Mouse (Mus musculus): ENCODE measurements around the gene Olfr71. TPM values are rescaled to one million over a fixed set of nuclear protein-coding genes. Genes with fewer than 3 reads are reported as not detected.

Olfr71 gene
- polyA plus RNA-seq, 1 experiment from 2014 or later, result not detected

DNA sequence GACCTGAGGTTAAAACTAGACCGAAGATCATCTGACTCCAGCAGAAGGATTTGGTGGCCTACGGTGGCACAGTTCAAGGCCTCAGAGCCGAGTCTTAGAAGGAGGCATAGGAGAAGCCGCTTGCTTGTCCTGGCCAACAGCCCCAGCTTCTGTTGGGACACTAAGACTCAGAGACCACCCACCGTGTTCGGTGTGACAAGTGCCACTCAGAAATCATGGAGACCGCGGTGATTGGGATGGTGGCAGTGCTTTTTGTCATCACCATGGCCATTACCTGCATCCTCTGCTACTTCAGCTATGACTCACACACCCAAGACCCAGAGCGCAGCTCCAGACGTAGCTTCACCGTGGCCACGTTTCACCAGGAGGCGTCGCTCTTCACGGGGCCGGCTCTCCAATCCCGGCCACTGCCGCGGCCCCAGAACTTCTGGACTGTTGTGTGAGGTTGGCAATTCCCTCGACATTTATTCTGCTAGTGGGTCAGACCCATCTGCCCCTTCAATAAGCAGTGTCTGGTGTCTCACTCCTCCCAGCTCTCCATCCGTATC, 20.8 kb upstream of the Olfr71 start:
- Histone ChIP-seq H3K4me1 (replicated peaks; ENCODE audit: control insufficient read depth, insufficient read depth, low read length) (no peaks in the 10 kb centered on the region), H3K27ac (ENCODE audit: low read length) (no peak overlapping the region), H3K9me3 (ENCODE audit: control insufficient read depth, low read length) (no peaks in the 10 kb centered on the region), H3K36me3 (ENCODE audit: control insufficient read depth, insufficient read depth) (no peaks in the 10 kb centered on the region), H3K4me3 (replicated peaks; ENCODE audit: low read length) (no peak overlapping the region), H3K4me2 (ENCODE audit: low read length) (no peak overlapping the region), H3K27me3 (replicated peaks; ENCODE audit: control insufficient read depth, insufficient read depth, low read length) (no peaks in the 10 kb centered on the region), H3K9ac (replicated peaks; ENCODE audit: low read depth, low read length) (no peak overlapping the region)
- no peak for ATAC-seq
- 78% methylated on average over 21 of the region's 21 CpGs for WGBS

DNA sequence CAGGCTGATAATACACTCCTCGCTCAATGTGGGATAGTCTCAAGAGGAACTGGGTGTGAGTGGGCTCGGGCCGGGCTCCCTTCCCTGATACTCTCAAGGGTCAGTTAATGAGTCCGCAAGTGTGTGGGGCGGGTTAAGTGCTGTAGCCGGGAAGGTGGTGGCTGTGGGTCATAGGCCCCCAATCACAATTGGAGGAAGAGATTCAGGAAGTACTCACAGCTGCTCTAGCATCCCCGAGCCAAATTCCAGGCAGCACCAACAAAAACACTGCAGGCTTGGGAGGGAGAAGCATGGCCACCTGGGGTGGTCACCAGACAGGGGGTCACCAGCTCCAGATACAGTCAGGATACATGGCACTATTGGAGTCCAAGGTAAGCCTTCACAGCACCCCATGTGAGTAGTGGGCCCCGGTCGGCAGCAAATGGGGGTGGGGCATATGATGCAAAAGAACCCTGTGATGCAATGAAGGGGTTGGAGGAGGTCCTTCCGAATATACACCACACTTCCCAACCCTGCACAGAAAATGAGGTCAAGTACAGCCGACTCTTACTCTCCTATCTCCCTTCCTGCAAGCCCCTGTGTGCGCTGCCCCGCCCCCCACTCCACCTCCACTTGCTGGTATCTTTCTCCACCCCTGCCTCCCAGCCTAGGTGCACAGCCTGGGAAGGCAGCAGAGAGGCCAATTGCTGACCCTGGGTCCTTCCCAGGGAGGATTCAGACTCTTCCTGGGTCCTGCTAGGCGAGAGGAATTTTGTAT, 19.9 kb upstream of the Olfr71 start, which contains the start of gene Spaar:
Gene Spaar, plus strand, starts transcription at position 241 of the 757 bp plus-strand sequence.
- H3K27ac ChIP-seq (ENCODE audit: low read length), result no peak within 1 kb of the TSS
- ATAC-seq, result no peak
- WGBS, result 79% methylated on average over 14 of the region's 14 CpGs

DNA sequence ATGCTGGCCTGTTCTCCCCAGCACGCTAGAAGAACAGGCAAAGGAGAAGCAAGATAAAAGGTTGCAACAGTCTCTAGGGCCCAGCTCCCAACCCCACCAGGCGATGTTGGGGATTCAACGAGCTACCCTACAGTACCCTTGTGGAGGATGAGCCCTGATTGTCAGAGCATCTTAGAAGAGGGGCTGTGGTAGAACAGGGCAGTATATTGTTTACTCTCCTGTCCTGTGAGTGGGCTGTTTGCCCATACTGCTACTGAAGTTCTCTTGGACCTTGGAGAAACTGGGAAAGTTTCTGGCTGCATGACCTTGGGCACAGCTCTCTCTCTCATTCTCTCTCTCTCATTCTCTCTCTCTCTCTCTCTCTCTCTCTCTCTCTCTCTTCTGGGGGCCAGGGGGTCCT, 19.1 kb upstream of the Olfr71 start:
- Histone ChIP-seq H3K4me1 (replicated peaks; ENCODE audit: control insufficient read depth, insufficient read depth, low read length) (no peaks in the 10 kb centered on the region), H3K9me3 (ENCODE audit: control insufficient read depth, low read length) (no peaks in the 10 kb centered on the region), H3K4me3 (replicated peaks; ENCODE audit: low read length) (no peak overlapping the region), H3K36me3 (ENCODE audit: control insufficient read depth, insufficient read depth) (no peaks in the 10 kb centered on the region), H3K9ac (replicated peaks; ENCODE audit: low read depth, low read length) (no peak overlapping the region), H3K27ac (ENCODE audit: low read length) (no peak overlapping the region), H3K4me2 (ENCODE audit: low read length) (no peak overlapping the region), H3K27me3 (replicated peaks; ENCODE audit: control insufficient read depth, insufficient read depth, low read length) (no peaks in the 10 kb centered on the region)
- 87% methylated on average over 3 of the region's 3 CpGs for WGBS
- no peak for ATAC-seq

More for the DNA sequence above, 19.9 kb upstream of the Olfr71 start, which contains the start of gene Spaar:
- H3K36me3 ChIP-seq (ENCODE audit: control insufficient read depth, insufficient read depth), result no peaks in the 10 kb centered on the region
- no peak within 1 kb of the TSS for H3K4me3 ChIP-seq (replicated peaks; ENCODE audit: low read length)
- H3K4me2 ChIP-seq (ENCODE audit: low read length), result no peak within 1 kb of the TSS
- no peaks in the 10 kb centered on the region for H3K9me3 ChIP-seq (ENCODE audit: control insufficient read depth, low read length)
- H3K27me3 ChIP-seq (replicated peaks; ENCODE audit: control insufficient read depth, insufficient read depth, low read length), result no peaks in the 10 kb centered on the region
- no peak within 1 kb of the TSS for H3K9ac ChIP-seq (replicated peaks; ENCODE audit: low read depth, low read length)
- H3K4me1 ChIP-seq (replicated peaks; ENCODE audit: control insufficient read depth, insufficient read depth, low read length), result no peaks in the 10 kb centered on the region

DNA sequence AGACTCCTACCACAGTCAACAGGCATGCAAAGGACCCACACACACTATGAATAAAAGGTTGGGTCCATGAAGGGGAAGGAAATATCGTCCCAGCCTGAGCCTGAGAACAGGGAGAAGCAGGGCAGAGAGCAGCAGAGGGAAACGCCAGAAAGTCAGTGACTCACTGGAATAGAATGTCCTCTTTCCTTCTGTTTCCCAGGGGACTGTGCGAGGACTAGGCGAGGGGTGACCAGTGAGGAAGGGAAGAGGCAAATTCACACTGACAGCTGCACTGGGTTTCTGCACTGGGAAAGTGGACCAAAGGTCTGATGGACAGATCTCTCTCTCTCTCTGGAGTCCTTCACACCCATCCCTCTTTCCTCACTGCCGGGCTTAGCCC, 18.5 kb upstream of the Olfr71 start:
- ATAC-seq, result no peak

DNA sequence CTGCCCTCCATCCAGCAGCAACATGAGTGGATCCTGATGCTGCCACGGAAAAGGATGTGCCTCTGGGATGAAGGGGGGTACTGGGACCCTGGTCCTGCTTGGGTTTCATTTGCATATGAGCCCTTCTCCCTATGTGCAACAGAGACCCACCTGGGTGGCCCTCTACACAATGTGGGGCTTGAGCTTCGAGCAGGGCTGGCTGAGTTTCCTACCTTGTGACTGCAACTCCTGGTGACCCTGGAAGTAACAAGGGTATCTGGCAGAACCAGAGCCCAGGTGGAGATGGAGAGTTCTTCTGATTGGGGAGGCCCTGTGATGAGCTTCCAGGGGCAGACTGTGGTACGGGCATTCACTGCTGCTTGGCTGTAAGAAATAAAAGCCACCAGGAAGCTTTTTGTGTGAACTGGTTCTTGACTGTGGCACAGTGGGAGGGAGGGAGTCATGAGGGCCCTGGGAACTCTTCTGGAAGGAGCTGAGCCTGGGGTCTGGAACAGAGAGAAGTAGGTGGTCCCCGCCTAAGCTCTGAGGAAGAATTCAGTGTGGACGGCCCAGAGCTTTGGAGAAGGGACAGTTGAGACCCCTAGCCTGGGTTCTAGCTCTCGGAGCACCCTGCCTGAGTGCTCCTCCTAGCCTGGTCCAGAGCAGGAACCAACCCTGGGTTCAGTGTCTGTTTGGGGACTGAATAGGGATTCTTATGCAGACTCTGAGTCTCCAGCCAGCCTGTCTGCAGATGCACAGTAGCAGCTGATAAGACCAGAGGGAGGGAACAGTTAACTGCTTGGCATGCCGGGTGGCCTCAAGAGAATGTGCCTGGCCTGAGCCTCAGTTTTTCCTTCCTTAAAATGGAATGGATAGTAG, 17.9 kb upstream of the Olfr71 start:
- no peak for ATAC-seq
- H3K27me3 ChIP-seq (replicated peaks; ENCODE audit: control insufficient read depth, insufficient read depth, low read length), result no peaks in the 10 kb centered on the region
- WGBS, result 67% methylated on average over 7 of the region's 7 CpGs

More for the DNA sequence above, 18.5 kb upstream of the Olfr71 start:
- Histone ChIP-seq H3K4me2 (ENCODE audit: low read length) (no peak overlapping the region), H3K27me3 (replicated peaks; ENCODE audit: control insufficient read depth, insufficient read depth, low read length) (no peaks in the 10 kb centered on the region), H3K4me1 (replicated peaks; ENCODE audit: control insufficient read depth, insufficient read depth, low read length) (no peaks in the 10 kb centered on the region), H3K36me3 (ENCODE audit: control insufficient read depth, insufficient read depth) (no peaks in the 10 kb centered on the region), H3K9ac (replicated peaks; ENCODE audit: low read depth, low read length) (no peak overlapping the region), H3K9me3 (ENCODE audit: control insufficient read depth, low read length) (no peaks in the 10 kb centered on the region), H3K4me3 (replicated peaks; ENCODE audit: low read length) (no peak overlapping the region), H3K27ac (ENCODE audit: low read length) (no peak overlapping the region)
- 70% methylated on average over 5 of the region's 5 CpGs for WGBS

DNA sequence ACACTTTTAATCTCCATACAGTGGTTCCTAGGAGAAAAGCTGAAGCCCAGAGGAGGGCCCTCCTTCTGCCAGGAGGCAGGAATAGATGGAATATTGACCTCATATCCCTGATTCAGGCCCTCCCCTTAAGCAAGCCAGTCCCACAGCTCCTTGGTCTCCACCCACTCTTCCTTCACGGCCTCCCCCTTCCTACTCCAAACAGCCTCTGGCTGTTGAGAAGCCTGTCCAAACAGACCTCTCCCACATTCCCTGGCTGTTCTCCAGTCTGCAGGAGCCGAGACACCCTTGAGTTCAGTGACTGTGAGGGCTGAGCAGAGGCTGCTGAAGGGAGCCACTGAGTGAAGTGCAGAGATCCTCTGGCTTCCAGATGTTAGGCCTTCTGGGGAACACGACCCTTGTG, 16.9 kb upstream of the Olfr71 start, which contains the start of gene Hrct1:
Gene Hrct1, plus strand, starts transcription at position 194 of the 400 bp plus-strand sequence.
- 54% methylated on average over 3 of the region's 3 CpGs for WGBS
- ATAC-seq, result no peak
- H3K4me2 ChIP-seq (ENCODE audit: low read length), result no peak within 1 kb of the TSS

More for the DNA sequence above, 17.9 kb upstream of the Olfr71 start:
- no peaks in the 10 kb centered on the region for H3K9me3 ChIP-seq (ENCODE audit: control insufficient read depth, low read length)
- no peak overlapping the region for H3K4me3 ChIP-seq (replicated peaks; ENCODE audit: low read length)
- no peak overlapping the region for H3K9ac ChIP-seq (replicated peaks; ENCODE audit: low read depth, low read length)
- H3K36me3 ChIP-seq (ENCODE audit: control insufficient read depth, insufficient read depth), result no peaks in the 10 kb centered on the region
- H3K4me1 ChIP-seq (replicated peaks; ENCODE audit: control insufficient read depth, insufficient read depth, low read length), result no peaks in the 10 kb centered on the region
- 0 out of 2 replicates have a peak overlapping the region, but pooled peaks have one; percentile 10 for H3K27ac ChIP-seq (ENCODE audit: low read length)
- H3K4me2 ChIP-seq (ENCODE audit: low read length), result no peak overlapping the region

DNA sequence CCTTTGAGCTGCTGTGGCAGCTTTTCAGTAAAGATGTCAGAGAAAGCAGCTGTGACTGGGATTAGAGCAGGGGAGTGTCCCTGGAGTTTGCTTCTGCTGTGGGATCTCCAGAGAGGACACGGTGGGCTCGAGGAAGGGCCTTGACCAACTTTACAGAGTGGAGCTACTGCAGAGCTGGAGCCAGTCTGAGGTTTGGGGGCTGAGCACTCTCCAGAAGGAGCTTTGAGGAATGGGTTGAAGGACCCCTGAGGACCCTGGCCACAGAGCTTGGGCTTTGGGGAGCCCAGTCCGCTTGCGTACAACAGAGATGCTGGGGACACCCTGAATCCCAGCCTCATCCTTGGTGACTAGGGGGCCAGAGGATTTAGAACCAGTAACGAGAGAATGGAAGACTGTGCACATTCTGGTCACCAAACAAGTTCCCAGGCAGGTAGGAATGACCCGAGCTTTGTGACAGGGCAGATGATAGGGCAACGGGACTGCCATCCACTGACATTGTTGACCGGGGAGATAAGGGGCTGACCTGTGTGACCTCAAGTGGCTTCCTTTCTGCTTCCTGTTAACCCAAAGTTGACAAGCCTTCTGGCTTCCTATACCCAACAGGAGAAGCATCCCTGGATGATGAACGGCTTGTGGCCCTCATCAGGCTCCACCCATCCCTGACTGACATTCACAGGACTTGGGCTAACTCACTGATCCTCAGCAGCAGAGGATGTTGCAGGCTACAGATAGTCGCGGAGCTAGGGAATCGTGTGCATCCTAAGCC, 16.4 kb upstream of the Olfr71 start:
- H3K4me2 ChIP-seq (ENCODE audit: low read length), result no peak overlapping the region
- 83% methylated on average over 12 of the region's 12 CpGs for WGBS
- no peaks in the 10 kb centered on the region for H3K9me3 ChIP-seq (ENCODE audit: control insufficient read depth, low read length)
- no peak for ATAC-seq
- H3K4me3 ChIP-seq (replicated peaks; ENCODE audit: low read length), result no peak overlapping the region
- H3K27me3 ChIP-seq (replicated peaks; ENCODE audit: control insufficient read depth, insufficient read depth, low read length), result no peaks in the 10 kb centered on the region
- no peaks in the 10 kb centered on the region for H3K36me3 ChIP-seq (ENCODE audit: control insufficient read depth, insufficient read depth)
- no peak overlapping the region for H3K27ac ChIP-seq (ENCODE audit: low read length)
- H3K4me1 ChIP-seq (replicated peaks; ENCODE audit: control insufficient read depth, insufficient read depth, low read length), result peaks cover 2% of the 10 kb centered on the region; the same call in 1 of the 2 replicates
- H3K9ac ChIP-seq (replicated peaks; ENCODE audit: low read depth, low read length), result no peak overlapping the region

More for the DNA sequence above, 16.9 kb upstream of the Olfr71 start, which contains the start of gene Hrct1:
- 0 out of 2 replicates have a peak within 1 kb of the TSS, but pooled peaks have one; percentile 10 for H3K27ac ChIP-seq (ENCODE audit: low read length)
- no peak within 1 kb of the TSS for H3K4me3 ChIP-seq (replicated peaks; ENCODE audit: low read length)
- no peaks in the 10 kb centered on the region for H3K36me3 ChIP-seq (ENCODE audit: control insufficient read depth, insufficient read depth)
- H3K9ac ChIP-seq (replicated peaks; ENCODE audit: low read depth, low read length), result no peak within 1 kb of the TSS
- H3K27me3 ChIP-seq (replicated peaks; ENCODE audit: control insufficient read depth, insufficient read depth, low read length), result no peaks in the 10 kb centered on the region
- H3K9me3 ChIP-seq (ENCODE audit: control insufficient read depth, low read length), result no peaks in the 10 kb centered on the region
- peaks cover 2% of the 10 kb centered on the region; the same call in 1 of the 2 replicates for H3K4me1 ChIP-seq (replicated peaks; ENCODE audit: control insufficient read depth, insufficient read depth, low read length)

DNA sequence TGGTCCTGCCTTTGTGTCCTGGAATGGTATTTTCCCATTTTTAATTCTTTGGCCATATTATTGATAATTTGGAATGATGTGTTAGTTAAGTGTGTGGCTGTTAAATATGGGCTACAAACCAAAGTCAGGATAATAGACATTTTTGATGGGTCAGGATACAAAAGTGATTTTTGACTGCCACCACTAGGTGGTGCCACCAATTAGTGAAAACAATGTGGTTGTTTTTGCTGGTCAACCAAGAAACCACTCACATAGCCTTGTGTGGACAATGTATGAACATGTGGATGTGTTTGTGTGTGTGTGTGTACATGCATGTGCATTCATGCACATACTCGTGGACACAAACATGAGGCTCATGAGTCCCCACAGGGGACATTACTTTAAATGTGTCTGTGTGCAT, 14.7 kb upstream of the Olfr71 start:
- Histone ChIP-seq H3K4me1 (replicated peaks; ENCODE audit: control insufficient read depth, insufficient read depth, low read length) (peaks cover 10% of the 10 kb centered on the region), H3K36me3 (ENCODE audit: control insufficient read depth, insufficient read depth) (no peaks in the 10 kb centered on the region), H3K27ac (ENCODE audit: low read length) (no peak overlapping the region), H3K4me3 (replicated peaks; ENCODE audit: low read length) (no peak overlapping the region), H3K9ac (replicated peaks; ENCODE audit: low read depth, low read length) (no peak overlapping the region), H3K4me2 (ENCODE audit: low read length) (no peak overlapping the region), H3K9me3 (ENCODE audit: control insufficient read depth, low read length) (no peaks in the 10 kb centered on the region), H3K27me3 (replicated peaks; ENCODE audit: control insufficient read depth, insufficient read depth, low read length) (no peaks in the 10 kb centered on the region)
- WGBS, result 52% methylated on average over 1 of the region's 1 CpGs
- no peak for ATAC-seq
